ENCODE assay signal across 1 mouse cellular context in the genomic region with DNA sequence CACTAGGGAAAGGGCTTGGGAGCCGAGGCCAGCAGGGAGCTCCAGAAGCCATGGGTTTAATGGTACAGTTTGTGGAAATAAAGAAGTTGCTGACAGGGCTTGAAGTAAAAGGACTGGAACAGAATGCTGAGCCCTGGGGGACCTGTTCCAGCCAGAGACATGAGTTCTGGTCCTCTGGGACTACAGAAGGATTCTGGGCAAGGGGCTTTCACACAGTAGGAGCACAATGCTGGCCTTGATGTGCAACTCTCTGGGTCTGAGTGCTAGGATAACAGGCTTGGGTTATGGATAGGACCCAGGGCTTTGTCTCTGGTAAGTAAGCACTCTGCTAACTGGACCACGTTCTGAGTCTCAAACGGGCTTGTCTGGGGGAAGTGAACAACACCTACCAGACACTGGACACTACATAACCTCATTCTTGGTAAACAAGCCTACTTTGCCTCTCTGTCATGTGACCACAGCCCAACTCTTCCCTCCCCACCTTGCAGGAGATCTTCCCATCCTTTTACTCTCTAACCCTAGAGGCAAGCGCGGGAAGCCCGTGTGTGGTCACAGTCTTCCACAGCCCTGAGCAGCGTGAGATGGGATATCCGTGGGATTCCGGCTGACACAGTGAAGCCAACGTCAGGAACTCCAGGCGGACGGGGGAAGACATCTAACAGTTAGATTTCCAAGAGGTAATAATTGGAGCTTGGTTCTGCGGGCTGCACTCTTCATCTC.
A peak's percentile ranks its signal among the peaks of the same experiment; 100 is the strongest.
TF ChIP-seq lines count a peak whose summit lies in the region.

No protein-coding gene starts in this region.

TF ChIP-seq in CH12.LX, 34 proteins besides CTCF, POLR2A, EP300 and RAD21 (continued from another document):
- peak; percentile 82 for TF ChIP-seq MAX (IDR thresholded peaks at IDR 0.05; ENCODE audit: low read length)
- peak; percentile 66 for TF ChIP-seq USF2 (conservative IDR thresholded peaks at IDR 0.05; ENCODE audit: low read depth, low read length)
- peak; percentile 62; the same call in 1 of the 2 replicates for TF ChIP-seq SIN3A (IDR thresholded peaks at IDR 0.05; ENCODE audit: low read length)
- no peak; the same call in 1 of the 2 replicates for TF ChIP-seq TCF12 (IDR thresholded peaks at IDR 0.05; ENCODE audit: low read depth, low read length)
- TF ChIP-seq NELFE (IDR thresholded peaks at IDR 0.05; ENCODE audit: low read depth, low read length): peak; percentile 69; the same call in 1 of the 2 replicates
- peak; percentile 57; the same call in 1 of the 2 replicates for TF ChIP-seq ZKSCAN1 (IDR thresholded peaks at IDR 0.05; ENCODE audit: borderline replicate concordance, low read depth, low read length)
- no peak for TF ChIP-seq HCFC1 (IDR thresholded peaks at IDR 0.05; ENCODE audit: low read depth, low read length)
- TF ChIP-seq BHLHE40 (IDR thresholded peaks at IDR 0.05; ENCODE audit: low read depth, low read length): peak; percentile 56
- TF ChIP-seq ZNF384 (IDR thresholded peaks at IDR 0.05; ENCODE audit: low read depth, low read length): no peak
